In the genomic region with DNA sequence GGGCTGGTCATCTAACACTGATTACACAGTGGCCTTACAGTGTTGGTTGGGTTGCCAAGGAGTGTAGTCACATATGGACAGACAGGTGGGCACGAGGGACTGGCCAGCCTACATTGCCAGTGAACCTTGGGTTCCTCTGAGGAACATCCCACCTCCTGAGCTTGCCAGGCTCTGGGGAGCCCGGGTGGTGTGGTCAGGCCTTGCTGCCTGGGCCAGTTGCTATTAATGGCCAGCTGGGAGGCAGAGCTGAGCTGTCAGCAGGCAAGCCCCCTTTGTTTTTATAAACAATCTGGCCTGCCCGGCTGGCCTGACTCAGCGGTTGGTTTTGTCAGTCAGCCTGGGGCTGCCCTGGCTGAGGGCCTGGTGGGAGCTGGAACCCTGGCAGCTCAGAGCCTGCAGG, we compare ENCODE assay signal across 7 mouse cellular contexts. TPM values are rescaled to one million over a fixed set of nuclear protein-coding genes. Genes with fewer than 3 reads are reported as not detected.
DNase-seq lines count a peak whose midpoint lies in the region; ATAC-seq lines count a peak whose summit lies in the region.

No protein-coding gene starts in this region.

- H3K4me3 ChIP-seq in heart, embryonic 11.5 days (ENCODE audit: low read depth, low read length), result peak overlapping the region; percentile 83
- peak overlapping the region; percentile 91 for H3K4me3 ChIP-seq in liver, embryonic 15.5 days (replicated peaks)

- H3K36me3 ChIP-seq in heart, embryonic 11.5 days (ENCODE audit: control insufficient read depth, insufficient read depth, low read length), result peaks cover 10% of the 10 kb centered on the region
- peaks cover 77% of the 10 kb centered on the region for H3K36me3 ChIP-seq in liver, embryonic 15.5 days (replicated peaks)

- 20% methylated on average over 4 of the region's 4 CpGs for WGBS in heart, embryonic 11.5 days (ENCODE audit: insufficient replicate concordance)
- 43% methylated on average over 4 of the region's 4 CpGs for WGBS in liver, embryonic 15.5 days (ENCODE audit: insufficient replicate concordance)

- no peak overlapping the region for H3K27ac ChIP-seq in heart, embryonic 11.5 days (ENCODE audit: low read depth, low read length)
- H3K27ac ChIP-seq in liver, embryonic 15.5 days (replicated peaks), result peak overlapping the region; percentile 99

- H3K9me3 ChIP-seq in heart, embryonic 11.5 days (replicated peaks; ENCODE audit: control insufficient read depth, low read length), result no peaks in the 10 kb centered on the region
- H3K9me3 ChIP-seq in liver, embryonic 15.5 days (replicated peaks), result no peaks in the 10 kb centered on the region

- 0 out of 2 replicates have a peak, but pooled peaks cover 3% of the 10 kb centered on the region for H3K27me3 ChIP-seq in heart, embryonic 11.5 days (ENCODE audit: control insufficient read depth, insufficient read depth, low read length)
- H3K27me3 ChIP-seq in liver, embryonic 15.5 days, result no peaks in the 10 kb centered on the region

- H3K9ac ChIP-seq in heart, embryonic 11.5 days (ENCODE audit: low read depth, low read length), result peak overlapping the region; percentile 88; the same call in 1 of the 2 replicates
- H3K9ac ChIP-seq in liver, embryonic 15.5 days, result peak overlapping the region; percentile 94

- DNase-seq in ovary, adult 18-20 months (ENCODE audit: low spot score), result peak; percentile 54
- DNase-seq in ovary, postnatal 10 days (ENCODE audit: low spot score), result no peak
- peak; percentile 45 for DNase-seq in embryo, embryonic 10.5 days (ENCODE audit: low spot score)
- DNase-seq in layer of hippocampus, adult 18-20 months (ENCODE audit: low spot score in 2 of 2), result no peak

- H3K4me1 ChIP-seq in heart, embryonic 11.5 days (ENCODE audit: control insufficient read depth, insufficient read depth, low read length), result peaks cover 68% of the 10 kb centered on the region
- H3K4me1 ChIP-seq in liver, embryonic 15.5 days (replicated peaks), result peaks cover 80% of the 10 kb centered on the region

- ATAC-seq in heart, embryonic 11.5 days (replicated peaks; ENCODE audit: insufficient number of reproducible peaks, low FRiP score, low TSS enrichment), result no peak
- no peak for ATAC-seq in liver, embryonic 15.5 days (ENCODE audit: insufficient read depth)
- no peak for ATAC-seq in monocyte, adult 5-6 weeks (replicated peaks; ENCODE audit: insufficient number of reproducible peaks, low FRiP score, low TSS enrichment, poor library complexity, severe bottlenecking)

- H3K4me2 ChIP-seq in heart, embryonic 11.5 days, result peak overlapping the region; percentile 85
- H3K4me2 ChIP-seq in liver, embryonic 15.5 days, result peak overlapping the region; percentile 93

RNA-seq across cellular contexts. Expression of a gene that starts 4.6 kb away (rescaled TPM):
- polyA plus RNA-seq in heart, embryonic 11.5 days (2014; fragmentation: Nextera tagmentation; extraction: Ambion mirVana), result 161 and 169 TPM in 2 replicates
- 315 and 352 TPM in 2 replicates for polyA plus RNA-seq in liver, embryonic 15.5 days (2015; fragmentation: Nextera tagmentation; extraction: Ambion mirVana)
- total RNA-seq in layer of hippocampus, adult 18-20 months (2021), result 1 to 10 TPM; 4.5 to 4.7 TPM
- 37.6 to 41.8 TPM (median 37.7 TPM) in 3 replicates for total RNA-seq in monocyte, adult 5-6 weeks (2017)

RNA-seq across cellular contexts. Expression of a gene that starts 25.0 kb away (rescaled TPM):
- 114 and 118 TPM in 2 replicates for polyA plus RNA-seq in heart, embryonic 11.5 days (2014; fragmentation: Nextera tagmentation; extraction: Ambion mirVana)
- 64.0 and 64.7 TPM in 2 replicates for polyA plus RNA-seq in liver, embryonic 15.5 days (2015; fragmentation: Nextera tagmentation; extraction: Ambion mirVana)
- 10 to 100 TPM; 70.3 to 75.5 TPM for total RNA-seq in layer of hippocampus, adult 18-20 months (2021)
- 40.0 to 48.7 TPM (median 46.6 TPM) in 3 replicates for total RNA-seq in monocyte, adult 5-6 weeks (2017)

RNA-seq across cellular contexts. Expression of a gene that starts 47.4 kb away (rescaled TPM):
- polyA plus RNA-seq in heart, embryonic 11.5 days (2014; fragmentation: Nextera tagmentation; extraction: Ambion mirVana), result 0.17 and 0.19 TPM in 2 replicates
- 0.03 TPM in 1 of 2 replicates, not detected in the other for polyA plus RNA-seq in liver, embryonic 15.5 days (2015; fragmentation: Nextera tagmentation; extraction: Ambion mirVana)
- total RNA-seq in layer of hippocampus, adult 18-20 months (2021), result not detected
- 2.6 to 8.5 TPM (median 7.4 TPM) in 3 replicates for total RNA-seq in monocyte, adult 5-6 weeks (2017)

Comparison
In these comparisons a context has a peak if more than half of its experiments do, and no peak if none do; other contexts are left out.
1. DNase-seq: peak in ovary, adult 18-20 months (single experiment) and embryo, embryonic 10.5 days (single experiment); none in ovary, postnatal 10 days (single experiment) and layer of hippocampus, adult 18-20 months (0 of 2).